In genomic region chr15:84235646-84236045, GRCm38 (mm10) we compare ENCODE assay signal across 9 mouse cellular contexts. TPM values are rescaled to one million over a fixed set of nuclear protein-coding genes. Genes with fewer than 3 reads are reported as not detected.
DNase-seq lines count a peak whose midpoint lies in the region; ATAC-seq and TF ChIP-seq lines count a peak whose summit lies in the region.
"Had no signal": no experiment of that assay in that cellular context is flagged by ENCODE, and none has a peak within 500 bp of the region (broad histone marks: within the 10 kb centered on the region; RNA-seq: fewer than 3 reads in every experiment).

No protein-coding gene starts in this region.

- peaks cover 2% of the 10 kb centered on the region; the same call in 1 of the 2 replicates for H3K27me3 ChIP-seq in liver, embryonic 11.5 days (replicated peaks; ENCODE audit: control insufficient read depth, insufficient read depth, low read length)
- no peaks in the 10 kb centered on the region for H3K27me3 ChIP-seq in kidney, postnatal 0 days (ENCODE audit: insufficient read depth, low read length)
- H3K27me3 ChIP-seq in cerebellum, adult 2 months (ENCODE audit: control insufficient read depth, insufficient read depth, low read length) = no peaks in the 10 kb centered on the region

- no peak for TF ChIP-seq POLR2A in cerebellum, adult 2 months (IDR thresholded peaks at IDR 0.05; ENCODE audit: borderline replicate concordance, insufficient read depth, low read length)

- no peak overlapping the region for H3K27ac ChIP-seq in liver, embryonic 11.5 days (ENCODE audit: low read depth, low read length)
- H3K27ac ChIP-seq in kidney, postnatal 0 days = 0 out of 2 replicates have a peak overlapping the region, but pooled peaks have one; percentile 57
- H3K27ac ChIP-seq in cerebellum, adult 2 months (ENCODE audit: insufficient read depth, low read length) = no peak overlapping the region
- H3K27ac ChIP-seq: liver, embryonic 14.5 days had no signal

- no peaks in the 10 kb centered on the region for H3K36me3 ChIP-seq in liver, embryonic 11.5 days (ENCODE audit: control insufficient read depth, insufficient read depth, low read length)
- H3K36me3 ChIP-seq in kidney, postnatal 0 days (ENCODE audit: insufficient read depth, low read length) = no peaks in the 10 kb centered on the region

- WGBS in liver, embryonic 11.5 days = 44% methylated on average over 7 of the region's 7 CpGs
- 76% methylated on average over 7 of the region's 7 CpGs for WGBS in kidney, postnatal 0 days
- WGBS in cerebellum, adult 2 months = 70% methylated on average over 7 of the region's 7 CpGs

- H3K4me2 ChIP-seq in liver, embryonic 11.5 days = no peak overlapping the region
- no peak overlapping the region for H3K4me2 ChIP-seq in kidney, postnatal 0 days (ENCODE audit: low read length)

- no peak overlapping the region for H3K4me3 ChIP-seq in liver, embryonic 11.5 days (ENCODE audit: low read depth, low read length)
- H3K4me3 ChIP-seq in kidney, postnatal 0 days (replicated peaks; ENCODE audit: low read depth, low read length) = no peak overlapping the region
- H3K4me3 ChIP-seq in cerebellum, adult 2 months (replicated peaks; ENCODE audit: insufficient read depth, low read depth, low read length) = no peak overlapping the region

- H3K9ac ChIP-seq in liver, embryonic 11.5 days (ENCODE audit: low read depth, low read length) = no peak overlapping the region
- H3K9ac ChIP-seq in kidney, postnatal 0 days (ENCODE audit: low read depth, low read length) = no peak overlapping the region
- H3K9ac ChIP-seq: liver, embryonic 14.5 days had no signal

- H3K4me1 ChIP-seq in liver, embryonic 11.5 days (replicated peaks; ENCODE audit: control insufficient read depth, insufficient read depth, low read length) = peaks cover 31% of the 10 kb centered on the region
- H3K4me1 ChIP-seq in kidney, postnatal 0 days (replicated peaks; ENCODE audit: insufficient read depth, low read length) = peaks cover 12% of the 10 kb centered on the region
- H3K4me1 ChIP-seq in cerebellum, adult 2 months (ENCODE audit: control insufficient read depth, insufficient read depth, low read length) = peaks cover 3% of the 10 kb centered on the region; the same call in 1 of the 2 replicates

- H3K9me3 ChIP-seq in liver, embryonic 11.5 days (ENCODE audit: control insufficient read depth, low read length) = no peaks in the 10 kb centered on the region
- no peaks in the 10 kb centered on the region for H3K9me3 ChIP-seq in kidney, postnatal 0 days (replicated peaks; ENCODE audit: low read length)

- peak; percentile 41 for DNase-seq in liver
- DNase-seq in liver, embryonic 11.5 days (ENCODE audit: low spot score) = no peak
- DNase-seq in heart, adult 11 months = peak; percentile 99
- peak; percentile 69 for DNase-seq in kidney, postnatal 0 days (ENCODE audit: low spot score)
- peak; percentile 63 for DNase-seq in skeletal muscle tissue, adult 2 months (ENCODE audit: low read depth, low spot score)
- DNase-seq in cerebellum, adult 2 months = no peak
- DNase-seq in layer of hippocampus, postnatal 36 days = no peak
- no peak for DNase-seq in embryo, embryonic 9.5 days (ENCODE audit: extremely low spot score)

- ATAC-seq in liver, embryonic 11.5 days (replicated peaks; ENCODE audit: low FRiP score) = no peak
- ATAC-seq in kidney, postnatal 0 days (replicated peaks; ENCODE audit: low FRiP score, low read depth) = peak; percentile 43

- no peak for TF ChIP-seq CTCF in kidney, postnatal 0 days (IDR thresholded peaks at IDR 0.05; ENCODE audit: low read depth)
- no peak for TF ChIP-seq CTCF in cerebellum, adult 2 months (IDR thresholded peaks at IDR 0.05; ENCODE audit: borderline replicate concordance, insufficient read depth, low read depth, low read length)

RNA-seq across cellular contexts. Expression of gene Parvb, which starts 3.8 kb away (rescaled TPM):
- polyA plus RNA-seq in liver, embryonic 11.5 days (2014; fragmentation: Nextera tagmentation; extraction: Ambion mirVana) = 13.9 and 15.4 TPM in 2 replicates
- polyA plus RNA-seq in kidney, postnatal 0 days (2015; fragmentation: Nextera tagmentation; extraction: Ambion mirVana) = 2.8 and 3.3 TPM in 2 replicates
- 16.4 and 18.1 TPM in 2 replicates for polyA plus RNA-seq in cerebellum, adult 2 months (2012; rRNA removed)
- 10 to 100 TPM; 32.4 to 37.7 TPM for total RNA-seq in layer of hippocampus, postnatal 36 days (2021)

RNA-seq across cellular contexts. Expression of gene Samm50, which starts 43.6 kb away (rescaled TPM):
- 137 and 148 TPM in 2 replicates for polyA plus RNA-seq in liver, embryonic 11.5 days (2014; fragmentation: Nextera tagmentation; extraction: Ambion mirVana)
- polyA plus RNA-seq in kidney, postnatal 0 days (2015; fragmentation: Nextera tagmentation; extraction: Ambion mirVana) = 147 and 155 TPM in 2 replicates
- polyA plus RNA-seq in cerebellum, adult 2 months (2012; rRNA removed) = 56.4 and 57.1 TPM in 2 replicates
- 10 to 100 TPM; 93.0 to 93.1 TPM for total RNA-seq in layer of hippocampus, postnatal 36 days (2021)

Comparison
In these comparisons a context has a peak if more than half of its experiments do, and no peak if none do; other contexts are left out.
1. DNase-seq: peak in liver (single experiment), heart, adult 11 months (single experiment), kidney, postnatal 0 days (single experiment) and skeletal muscle tissue, adult 2 months (single experiment); none in liver, embryonic 11.5 days (single experiment), cerebellum, adult 2 months (0 of 2), layer of hippocampus, postnatal 36 days (0 of 2) and embryo, embryonic 9.5 days (single experiment).